Mouse (Mus musculus) hindbrain, embryonic 12.5 days (tissue): ENCODE measurements at regions not wholly inside any gene's neighbourhood (a gene's known extent, or its start where the extent isn't known, plus 50 kb on each side); places are given as distances from the start of the nearest gene placed in this dataset.

ENCODE experiments used
- ATAC-seq: fragments of 200-750 bp; cut with Nextera tagmentation; 2 replicates; pipeline ENCODE4 v1.8.0; 2017; ENCODE audit warnings: moderate TSS enrichment; ENCODE audit not compliant: low FRiP score
- H3K27ac ChIP-seq: fragments of 300-500 bp; sonication (generic); 2 replicates; pipeline ENCODE4 v1.5.1; 2016; ENCODE audit warnings: mild to moderate bottlenecking
- H3K27me3 ChIP-seq: fragments of 300-500 bp; sonication (generic); 2 replicates; pipeline ENCODE4 v1.6.1; 2016; ENCODE audit warnings: mild to moderate bottlenecking
- H3K36me3 ChIP-seq: fragments of 300-500 bp; sonication (generic); 2 replicates; pipeline ENCODE4 v1.6.1; 2016; ENCODE audit warnings: mild to moderate bottlenecking
- H3K4me1 ChIP-seq: fragments of 300-500 bp; sonication (generic); 2 replicates; pipeline ENCODE4 v1.6.1; 2016
- H3K4me2 ChIP-seq: fragments of 300-500 bp; sonication (generic); replicated peaks from 2 replicates; pipeline ENCODE4 v1.6.1; 2016; ENCODE audit warnings: mild to moderate bottlenecking
- H3K4me3 ChIP-seq: fragments of 300-500 bp; sonication (generic); 2 replicates; pipeline ENCODE4 v1.5.1; 2016; ENCODE audit warnings: mild to moderate bottlenecking
- H3K9ac ChIP-seq: fragments of 300-500 bp; sonication (generic); 2 replicates; pipeline ENCODE4 v1.6.1; 2016; ENCODE audit warnings: mild to moderate bottlenecking, moderate library complexity
- H3K9me3 ChIP-seq: fragments of 300-500 bp; sonication (generic); replicated peaks from 2 replicates; pipeline ENCODE4 v1.6.1; 2016; ENCODE audit warnings: mild to moderate bottlenecking
- WGBS: fragments of 180-500 bp; shearing (Covaris S2); methylation state at CpG from one replicate; pipeline ENCODE4 v1.1.7; 2016; 5-methylcytosine and 5-hydroxymethylcytosine counted together

- ATAC-seq: no peak
- 72% methylated on average over 3 of the region's 3 CpGs for WGBS
- Histone ChIP-seq H3K9me3 (no peaks in the 10 kb centered on the region), H3K27me3 (no peaks in the 10 kb centered on the region), H3K27ac (no peak overlapping the region), H3K4me3 (no peak overlapping the region), H3K36me3 (no peaks in the 10 kb centered on the region), H3K4me2 (no peak overlapping the region), H3K9ac (no peak overlapping the region), H3K4me1 (no peaks in the 10 kb centered on the region)
Measured at GRCm38 (mm10) chr2:115036205-115036604, 381.4 kb upstream of the Dph6 start.

DNA sequence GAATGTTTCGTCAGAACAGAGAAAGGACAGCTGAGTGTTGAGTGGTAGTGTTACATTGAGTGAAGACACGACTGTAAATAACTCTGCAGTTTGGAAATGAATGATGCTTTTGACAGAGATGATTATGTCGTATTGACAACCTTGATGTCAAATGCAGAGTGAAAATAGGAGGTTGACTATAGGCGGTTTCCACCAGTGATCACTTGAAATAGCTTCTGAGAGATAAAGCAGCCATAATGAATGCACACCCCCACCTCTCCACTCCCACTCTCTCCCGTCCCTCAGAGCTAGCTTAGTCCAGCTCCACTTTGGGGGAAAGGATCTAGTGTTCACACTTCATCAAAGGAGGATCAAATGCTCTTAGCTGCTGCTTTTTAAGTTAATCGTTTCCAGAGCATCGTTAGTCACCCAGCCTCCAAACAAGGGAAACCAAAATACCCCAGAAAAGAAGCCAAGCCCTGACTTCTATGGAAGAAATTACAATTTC, 387.6 kb upstream of the Dph6 start:
- no peaks in the 10 kb centered on the region for H3K27me3 ChIP-seq
- H3K4me3 ChIP-seq: no peak overlapping the region
- H3K36me3 ChIP-seq: no peaks in the 10 kb centered on the region
- no peak overlapping the region for H3K9ac ChIP-seq
- no peaks in the 10 kb centered on the region for H3K4me1 ChIP-seq
- ATAC-seq: no peak
- WGBS: 68% methylated on average over 7 of the region's 7 CpGs
- H3K27ac ChIP-seq: no peak overlapping the region
- no peak overlapping the region for H3K4me2 ChIP-seq
- H3K9me3 ChIP-seq: no peaks in the 10 kb centered on the region

DNA sequence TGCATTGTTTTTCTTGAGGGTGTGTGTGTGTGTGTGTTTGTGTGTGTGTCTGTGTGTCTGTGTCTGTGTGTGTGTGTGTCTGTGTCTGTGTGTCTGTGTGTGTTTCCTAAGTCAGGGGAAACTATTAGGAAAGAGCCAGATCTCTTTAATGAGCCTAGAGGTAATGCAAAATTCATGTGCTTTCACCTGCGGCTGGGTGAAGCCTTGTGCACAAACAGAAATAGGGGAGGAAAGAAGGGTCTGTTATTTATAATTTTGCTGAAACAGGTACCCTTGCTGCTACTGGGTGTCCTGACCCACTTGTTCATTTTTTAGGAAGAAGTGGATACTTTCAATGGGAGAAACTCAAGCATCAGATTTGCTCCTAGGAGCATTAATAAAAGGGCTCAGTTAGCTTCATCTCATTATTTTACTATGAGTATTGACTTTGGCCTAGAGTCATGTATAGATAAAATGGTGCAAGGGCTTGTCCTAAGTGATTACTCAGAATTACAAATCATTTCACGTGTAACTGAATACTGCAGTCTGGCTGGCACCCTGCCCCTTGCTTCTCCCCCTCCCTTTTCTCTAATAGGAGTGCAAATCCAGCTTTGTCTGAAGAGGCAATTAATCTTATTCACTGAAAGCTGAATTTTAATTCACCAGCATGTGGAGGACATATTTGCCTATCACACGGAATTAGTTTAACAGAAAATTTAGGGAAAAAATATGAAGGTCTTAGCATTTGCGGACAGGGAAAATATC, 401.7 kb upstream of the Dph6 start:
- peak; percentile 84 for ATAC-seq
- H3K4me3 ChIP-seq: no peak overlapping the region
- H3K36me3 ChIP-seq: no peaks in the 10 kb centered on the region
- no peak overlapping the region for H3K4me2 ChIP-seq
- no peaks in the 10 kb centered on the region for H3K9me3 ChIP-seq
- H3K4me1 ChIP-seq: peaks cover 13% of the 10 kb centered on the region
- 46% methylated on average over 4 of the region's 4 CpGs for WGBS
- peak overlapping the region; percentile 62 for H3K27ac ChIP-seq
- no peak overlapping the region for H3K9ac ChIP-seq
- H3K27me3 ChIP-seq: no peaks in the 10 kb centered on the region

GRCm38 (mm10) chr2:115057200-115057599, 402.4 kb upstream of the Dph6 start:
- Histone ChIP-seq H3K27me3 (no peaks in the 10 kb centered on the region), H3K4me3 (no peak overlapping the region), H3K9ac (no peak overlapping the region), H3K9me3 (no peaks in the 10 kb centered on the region), H3K36me3 (no peaks in the 10 kb centered on the region), H3K4me2 (no peak overlapping the region), H3K4me1 (peaks cover 13% of the 10 kb centered on the region), H3K27ac (no peak overlapping the region; the same call in 1 of the 2 replicates)
- 55% methylated on average over 2 of the region's 2 CpGs for WGBS
- ATAC-seq: no peak

- Histone ChIP-seq H3K9ac (no peak overlapping the region), H3K4me1 (peaks cover 4% of the 10 kb centered on the region), H3K27me3 (no peaks in the 10 kb centered on the region), H3K27ac (peak overlapping the region; percentile 66), H3K4me3 (no peak overlapping the region), H3K36me3 (no peaks in the 10 kb centered on the region), H3K4me2 (no peak overlapping the region), H3K9me3 (no peaks in the 10 kb centered on the region)
- 38% methylated on average over 8 of the region's 8 CpGs for WGBS
- ATAC-seq: peak; percentile 73
Measured at GRCm38 (mm10) chr2:115067489-115068163, 412.9 kb upstream of the Dph6 start.

DNA sequence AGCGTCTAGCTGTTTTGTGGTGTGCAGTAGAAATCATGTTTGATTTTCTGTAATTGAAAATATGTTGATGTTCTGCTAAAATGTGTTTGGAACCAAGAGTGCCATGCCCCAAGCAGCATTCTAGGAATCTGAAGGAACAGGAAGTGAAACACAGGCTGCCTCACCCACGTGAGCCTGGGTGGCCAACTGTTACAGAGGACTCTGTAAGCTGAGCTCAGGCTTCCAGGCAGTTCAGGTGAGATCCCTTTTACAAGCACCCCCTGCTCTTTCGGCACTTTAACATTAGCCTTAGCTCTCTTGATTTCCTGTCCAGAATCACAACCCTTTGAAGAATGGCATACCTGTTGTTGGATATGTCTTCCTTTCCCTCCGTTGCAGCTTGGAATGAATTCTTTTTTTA, 414.9 kb upstream of the Dph6 start:
- no peak overlapping the region for H3K4me2 ChIP-seq
- H3K4me3 ChIP-seq: no peak overlapping the region
- H3K4me1 ChIP-seq: peaks cover 4% of the 10 kb centered on the region
- H3K27ac ChIP-seq: no peak overlapping the region
- H3K9me3 ChIP-seq: no peaks in the 10 kb centered on the region
- no peak for ATAC-seq
- H3K27me3 ChIP-seq: no peaks in the 10 kb centered on the region
- no peaks in the 10 kb centered on the region for H3K36me3 ChIP-seq
- H3K9ac ChIP-seq: no peak overlapping the region
- 79% methylated on average over 4 of the region's 4 CpGs for WGBS

GRCm38 (mm10) chr2:115070123-115070522, 415.4 kb upstream of the Dph6 start:
- Histone ChIP-seq H3K27ac (no peak overlapping the region), H3K9ac (no peak overlapping the region), H3K4me3 (no peak overlapping the region), H3K9me3 (no peaks in the 10 kb centered on the region), H3K36me3 (no peaks in the 10 kb centered on the region), H3K4me2 (no peak overlapping the region), H3K4me1 (peaks cover 4% of the 10 kb centered on the region), H3K27me3 (no peaks in the 10 kb centered on the region)
- 62% methylated on average over 6 of the region's 6 CpGs for WGBS
- ATAC-seq: no peak

DNA sequence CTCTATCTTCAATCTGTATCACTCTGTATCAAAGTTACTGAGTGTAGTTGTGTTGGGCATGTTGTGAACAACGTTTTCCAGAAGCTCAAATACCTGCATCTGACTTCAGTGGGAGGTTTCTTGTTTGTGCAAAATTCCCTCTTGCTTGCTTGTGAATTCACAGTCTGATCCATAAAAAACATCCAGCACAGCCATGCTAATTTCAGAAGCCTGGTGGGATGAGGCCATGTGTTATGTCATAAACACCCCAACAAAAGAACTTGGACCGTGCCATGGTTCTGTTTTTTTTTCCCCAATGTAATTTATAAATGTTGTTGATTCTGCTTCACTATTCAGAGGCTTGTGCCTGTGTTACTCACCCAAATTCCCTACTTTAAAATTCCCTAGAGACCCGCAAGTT, 415.9 kb upstream of the Dph6 start:
- Histone ChIP-seq H3K36me3 (no peaks in the 10 kb centered on the region), H3K9me3 (no peaks in the 10 kb centered on the region), H3K4me1 (peaks cover 4% of the 10 kb centered on the region), H3K27ac (no peak overlapping the region), H3K9ac (no peak overlapping the region), H3K4me3 (no peak overlapping the region), H3K27me3 (no peaks in the 10 kb centered on the region), H3K4me2 (no peak overlapping the region)
- 88% methylated on average over 3 of the region's 3 CpGs for WGBS
- no peak for ATAC-seq

DNA sequence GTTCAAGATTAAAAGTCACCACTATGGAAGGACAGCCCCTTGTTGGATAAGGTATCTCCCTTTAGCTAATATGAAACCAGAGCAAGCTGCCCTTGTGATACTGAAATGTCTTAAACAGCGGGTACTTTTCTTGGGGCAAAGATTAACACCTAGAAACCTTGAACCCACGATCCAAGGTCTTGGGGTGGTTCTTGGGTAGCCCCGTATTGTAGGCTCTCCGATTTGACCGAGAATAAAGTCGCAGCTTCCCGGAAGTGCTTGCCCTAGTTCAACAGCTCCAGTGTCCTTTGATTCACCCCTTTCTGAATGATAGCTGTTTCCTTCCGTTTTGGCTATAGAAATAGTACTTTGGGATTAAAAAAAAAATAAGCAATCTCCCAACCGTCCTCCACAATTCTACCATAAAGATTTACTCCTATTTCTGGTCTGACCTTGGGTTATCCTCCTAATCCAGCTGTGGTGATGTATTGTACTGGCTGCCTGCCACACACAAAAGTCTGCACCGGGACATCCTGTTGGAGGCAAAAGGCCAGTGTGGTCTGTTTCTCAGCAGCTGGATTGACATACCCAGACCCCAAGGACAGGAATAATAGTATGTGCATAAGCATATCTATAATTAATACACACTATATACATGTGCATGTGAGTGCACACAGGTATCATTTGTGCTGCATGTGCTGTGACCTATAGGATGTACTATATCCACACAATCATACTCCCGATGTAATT, 427.0 kb upstream of the Dph6 start:
- Histone ChIP-seq H3K9me3 (no peaks in the 10 kb centered on the region), H3K27me3 (no peaks in the 10 kb centered on the region), H3K9ac (no peak overlapping the region), H3K4me3 (no peak overlapping the region), H3K27ac (no peak overlapping the region), H3K4me1 (no peaks in the 10 kb centered on the region), H3K4me2 (no peak overlapping the region), H3K36me3 (no peaks in the 10 kb centered on the region)
- 85% methylated on average over 11 of the region's 11 CpGs for WGBS
- no peak for ATAC-seq

- Histone ChIP-seq H3K9ac (no peak overlapping the region), H3K27ac (no peak overlapping the region), H3K4me1 (no peaks in the 10 kb centered on the region), H3K4me2 (no peak overlapping the region), H3K27me3 (no peaks in the 10 kb centered on the region), H3K9me3 (no peaks in the 10 kb centered on the region), H3K4me3 (no peak overlapping the region), H3K36me3 (no peaks in the 10 kb centered on the region)
- 76% methylated on average over 6 of the region's 6 CpGs for WGBS
- no peak for ATAC-seq
Measured at GRCm38 (mm10) chr2:115082292-115082809, 427.6 kb upstream of the Dph6 start.

DNA sequence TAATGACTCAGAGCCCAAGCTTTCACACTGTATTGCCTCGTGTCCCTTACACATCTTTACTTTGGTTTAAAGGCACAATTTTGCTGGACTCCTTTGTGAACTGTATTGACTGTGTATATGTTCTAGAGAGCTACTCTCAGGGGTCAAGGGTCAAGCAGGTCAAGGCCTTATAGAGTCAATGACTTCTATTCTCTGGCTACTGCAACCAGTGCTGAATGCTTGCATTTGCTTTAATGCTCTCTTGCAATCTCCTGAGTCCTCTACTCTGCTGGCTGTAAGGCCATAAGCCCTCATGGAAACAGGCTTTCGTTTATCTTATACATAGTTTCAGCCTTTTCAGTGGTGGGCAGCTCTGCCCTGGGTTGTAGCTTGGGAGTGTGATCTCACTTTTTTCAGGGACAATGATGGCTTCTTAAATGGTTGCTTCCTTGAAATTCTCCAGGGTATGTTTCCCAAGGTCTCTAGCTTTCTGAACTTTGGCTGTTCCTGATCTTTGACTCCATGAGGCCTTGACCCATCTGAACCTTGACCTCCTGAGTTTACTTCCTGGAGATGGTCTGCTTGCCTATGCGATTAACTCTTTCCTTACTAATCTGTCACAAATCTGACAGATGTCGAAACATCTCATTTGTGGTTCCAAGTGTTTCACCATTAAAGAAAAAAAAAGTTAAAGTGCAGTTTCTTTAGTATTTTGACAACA, 433.8 kb upstream of the Dph6 start:
- Histone ChIP-seq H3K4me2 (no peak overlapping the region), H3K36me3 (no peaks in the 10 kb centered on the region), H3K4me1 (no peaks in the 10 kb centered on the region), H3K27me3 (no peaks in the 10 kb centered on the region), H3K4me3 (no peak overlapping the region), H3K9ac (no peak overlapping the region), H3K27ac (no peak overlapping the region), H3K9me3 (no peaks in the 10 kb centered on the region)
- no peak for ATAC-seq
- WGBS: 65% methylated on average over 4 of the region's 4 CpGs
